Mouse (Mus musculus): Measurements from ENCODE around the gene Trpc7. TPM values are rescaled to one million over a fixed set of nuclear protein-coding genes. Genes with fewer than 3 reads are reported as not detected.

Gene Trpc7
- polyA plus RNA-seq, 1 experiment from 2014 or later, result 0.07 TPM

- H3K4me3 ChIP-seq, result no peak overlapping the region
- peaks cover 69% of the 10 kb centered on the region for H3K27me3 ChIP-seq (ENCODE audit: insufficient read depth, poor library complexity, severe bottlenecking)
- DNase-seq (ENCODE audit: low spot score), result no peak
- WGBS, result 64% methylated on average over 12 of the region's 12 CpGs
- H3K36me3 ChIP-seq, result no peaks in the 10 kb centered on the region
- H3K27ac ChIP-seq, result no peak overlapping the region
- H3K4me1 ChIP-seq (replicated peaks), result peaks cover 24% of the 10 kb centered on the region
- no peaks in the 10 kb centered on the region for H3K9me3 ChIP-seq
These were observed 138.6 kb downstream of the Trpc7 start for GRCm38 (mm10) chr13:56757201-56757600.

- DNase-seq (ENCODE audit: low spot score), result no peak
- Histone ChIP-seq H3K9me3 (no peaks in the 10 kb centered on the region), H3K27me3 (ENCODE audit: insufficient read depth, poor library complexity, severe bottlenecking) (peaks cover 74% of the 10 kb centered on the region), H3K27ac (no peak overlapping the region), H3K36me3 (no peaks in the 10 kb centered on the region), H3K4me3 (no peak overlapping the region), H3K4me1 (replicated peaks) (peaks cover 31% of the 10 kb centered on the region)
- WGBS, result 73% methylated on average over 6 of the region's 6 CpGs
These were observed 139.9 kb downstream of the Trpc7 start for GRCm38 (mm10) chr13:56755871-56756270.

- Histone ChIP-seq H3K27me3 (ENCODE audit: insufficient read depth, poor library complexity, severe bottlenecking) (peaks cover 77% of the 10 kb centered on the region), H3K4me1 (replicated peaks) (peaks cover 28% of the 10 kb centered on the region), H3K36me3 (no peaks in the 10 kb centered on the region), H3K4me3 (peak within 1 kb of the TSS; percentile 64), H3K9me3 (no peaks in the 10 kb centered on the region), H3K27ac (peak within 1 kb of the TSS; percentile 56; the same call in 1 of the 2 replicates)
- DNase-seq (ENCODE audit: low spot score), result peak; percentile 48
- under 1% methylated on average over 71 of the region's 71 CpGs for WGBS
These were observed 142.4 kb downstream of the Trpc7 start, which contains the start of gene Gm45623 for GRCm38 (mm10) chr13:56753192-56753951. Gene Gm45623, minus strand, starts transcription at chr13:56753827.

GRCm38 (mm10) chr13:56752474-56753191 is 143.2 kb downstream of the Trpc7 start:
- peaks cover 25% of the 10 kb centered on the region for H3K4me1 ChIP-seq (replicated peaks)
- H3K9me3 ChIP-seq, result no peaks in the 10 kb centered on the region
- peak overlapping the region; percentile 64 for H3K4me3 ChIP-seq
- under 1% methylated on average over 41 of the region's 41 CpGs for WGBS
- no peaks in the 10 kb centered on the region for H3K36me3 ChIP-seq
- peak; percentile 59 for DNase-seq (ENCODE audit: low spot score)
- peak overlapping the region; percentile 56; the same call in 1 of the 2 replicates for H3K27ac ChIP-seq
- peaks cover 77% of the 10 kb centered on the region for H3K27me3 ChIP-seq (ENCODE audit: insufficient read depth, poor library complexity, severe bottlenecking)

GRCm38 (mm10) chr13:56751774-56752173 is 144.0 kb downstream of the Trpc7 start:
- no peaks in the 10 kb centered on the region for H3K36me3 ChIP-seq
- no peak for DNase-seq (ENCODE audit: low spot score)
- H3K9me3 ChIP-seq, result no peaks in the 10 kb centered on the region
- 21% methylated on average over 5 of the region's 5 CpGs for WGBS
- H3K27me3 ChIP-seq (ENCODE audit: insufficient read depth, poor library complexity, severe bottlenecking), result peaks cover 73% of the 10 kb centered on the region
- no peak overlapping the region for H3K4me3 ChIP-seq
- no peak overlapping the region for H3K27ac ChIP-seq
- peaks cover 25% of the 10 kb centered on the region for H3K4me1 ChIP-seq (replicated peaks)

- Histone ChIP-seq H3K27me3 (ENCODE audit: insufficient read depth, poor library complexity, severe bottlenecking) (peaks cover 50% of the 10 kb centered on the region), H3K27ac (no peak overlapping the region), H3K36me3 (peaks cover 3% of the 10 kb centered on the region; the same call in 1 of the 2 replicates), H3K9me3 (no peaks in the 10 kb centered on the region), H3K4me1 (replicated peaks) (peaks cover 25% of the 10 kb centered on the region), H3K4me3 (no peak overlapping the region)
- WGBS, result 84% methylated on average over 7 of the region's 7 CpGs
- DNase-seq (ENCODE audit: low spot score), result no peak
These were observed 146.4 kb downstream of the Trpc7 start for GRCm38 (mm10) chr13:56749377-56749776.

GRCm38 (mm10) chr13:56747554-56747953 is 148.2 kb downstream of the Trpc7 start:
- DNase-seq (ENCODE audit: low spot score), result no peak
- Histone ChIP-seq H3K36me3 (peaks cover 7% of the 10 kb centered on the region; the same call in 1 of the 2 replicates), H3K9me3 (no peaks in the 10 kb centered on the region), H3K4me1 (replicated peaks) (peaks cover 11% of the 10 kb centered on the region), H3K4me3 (no peak overlapping the region), H3K27ac (no peak overlapping the region), H3K27me3 (ENCODE audit: insufficient read depth, poor library complexity, severe bottlenecking) (peaks cover 31% of the 10 kb centered on the region)
- 77% methylated on average over 8 of the region's 8 CpGs for WGBS

GRCm38 (mm10) chr13:56746739-56747532 is 148.9 kb downstream of the Trpc7 start:
- H3K4me3 ChIP-seq, result no peak overlapping the region
- H3K4me1 ChIP-seq (replicated peaks), result peaks cover 5% of the 10 kb centered on the region
- H3K27me3 ChIP-seq (ENCODE audit: insufficient read depth, poor library complexity, severe bottlenecking), result peaks cover 25% of the 10 kb centered on the region
- 81% methylated on average over 10 of the region's 10 CpGs for WGBS
- no peaks in the 10 kb centered on the region for H3K9me3 ChIP-seq
- H3K36me3 ChIP-seq, result peaks cover 9% of the 10 kb centered on the region
- H3K27ac ChIP-seq, result no peak overlapping the region
- DNase-seq (ENCODE audit: low spot score), result no peak

- no peak overlapping the region for H3K4me3 ChIP-seq
- no peaks in the 10 kb centered on the region for H3K9me3 ChIP-seq
- DNase-seq (ENCODE audit: low spot score), result no peak
- H3K4me1 ChIP-seq (replicated peaks), result no peaks in the 10 kb centered on the region
- peaks cover 54% of the 10 kb centered on the region for H3K36me3 ChIP-seq
- no peaks in the 10 kb centered on the region for H3K27me3 ChIP-seq (ENCODE audit: insufficient read depth, poor library complexity, severe bottlenecking)
- no peak overlapping the region for H3K27ac ChIP-seq
- 72% methylated on average over 6 of the region's 6 CpGs for WGBS
These were observed 153.4 kb downstream of the Trpc7 start for GRCm38 (mm10) chr13:56742325-56742901.

GRCm38 (mm10) chr13:56741691-56742090 is 154.1 kb downstream of the Trpc7 start:
- no peaks in the 10 kb centered on the region for H3K27me3 ChIP-seq (ENCODE audit: insufficient read depth, poor library complexity, severe bottlenecking)
- H3K36me3 ChIP-seq, result peaks cover 61% of the 10 kb centered on the region
- H3K9me3 ChIP-seq, result no peaks in the 10 kb centered on the region
- no peaks in the 10 kb centered on the region for H3K4me1 ChIP-seq (replicated peaks)
- no peak overlapping the region for H3K4me3 ChIP-seq
- DNase-seq (ENCODE audit: low spot score), result no peak
- 86% methylated on average over 7 of the region's 7 CpGs for WGBS
- H3K27ac ChIP-seq, result no peak overlapping the region

- H3K4me1 ChIP-seq (replicated peaks), result no peaks in the 10 kb centered on the region
- no peaks in the 10 kb centered on the region for H3K27me3 ChIP-seq (ENCODE audit: insufficient read depth, poor library complexity, severe bottlenecking)
- 88% methylated on average over 6 of the region's 6 CpGs for WGBS
- H3K27ac ChIP-seq, result no peak overlapping the region
- H3K9me3 ChIP-seq, result no peaks in the 10 kb centered on the region
- H3K36me3 ChIP-seq, result peaks cover 73% of the 10 kb centered on the region
- H3K4me3 ChIP-seq, result no peak overlapping the region
- no peak for DNase-seq (ENCODE audit: low spot score)
These were observed 155.3 kb downstream of the Trpc7 start for GRCm38 (mm10) chr13:56740496-56740895.

GRCm38 (mm10) chr13:56739556-56739955 is 156.2 kb downstream of the Trpc7 start:
- no peak overlapping the region for H3K4me3 ChIP-seq
- no peak overlapping the region for H3K27ac ChIP-seq
- WGBS, result 94% methylated on average over 5 of the region's 5 CpGs

More at GRCm38 (mm10) chr13:56739556-56739955, 156.2 kb downstream of the Trpc7 start:
- Histone ChIP-seq H3K27me3 (ENCODE audit: insufficient read depth, poor library complexity, severe bottlenecking) (no peaks in the 10 kb centered on the region), H3K9me3 (no peaks in the 10 kb centered on the region), H3K36me3 (peaks cover 82% of the 10 kb centered on the region), H3K4me1 (replicated peaks) (no peaks in the 10 kb centered on the region)
- DNase-seq (ENCODE audit: low spot score), result no peak

All from hindbrain, embryonic 10.5 days (tissue).